Mouse (Mus musculus) urinary bladder, postnatal 10 days (tissue): ENCODE data around the gene Zfp383.
"Not testable (repeated sequence)": the region's sequence is repeated elsewhere in the genome, so short reads cannot be mapped to it uniquely, and the experiment has no call there.

Experiments used
- DNase-seq: peaks from one replicate; pipeline ENCODE4 v3.0.0; 2022; ENCODE audit warnings: low spot score

The Zfp383 gene

GRCm38 (mm10) chr7:29941027-29941426, 33.0 kb downstream of the Zfp383 start:
- DNase-seq: no peak

GRCm38 (mm10) chr7:29942740-29943139, 34.7 kb downstream of the Zfp383 start:
- no peak for DNase-seq

GRCm38 (mm10) chr7:29943720-29944119, 35.7 kb downstream of the Zfp383 start:
- DNase-seq: no peak

GRCm38 (mm10) chr7:29944201-29944600, 36.2 kb downstream of the Zfp383 start:
- no peak for DNase-seq

GRCm38 (mm10) chr7:29953086-29953485, 45.1 kb downstream of the Zfp383 start:
- DNase-seq: no peak

- DNase-seq: peak; percentile 28
Measured at GRCm38 (mm10) chr7:29953513-29954401, 45.7 kb downstream of the Zfp383 start, which contains the start of gene Zfp74. Gene Zfp74, minus strand, starts transcription at chr7:29954089.

- DNase-seq: no peak
Measured at GRCm38 (mm10) chr7:29954731-29955130, 46.7 kb downstream of the Zfp383 start.

GRCm38 (mm10) chr7:29956257-29956656, 48.2 kb downstream of the Zfp383 start:
- DNase-seq: no peak

- DNase-seq: no peak
Measured at GRCm38 (mm10) chr7:29958125-29958724, 50.2 kb downstream of the Zfp383 start.

GRCm38 (mm10) chr7:29959004-29959403, 51.0 kb downstream of the Zfp383 start:
- DNase-seq: no peak

- DNase-seq: not testable (repeated sequence)
Measured at GRCm38 (mm10) chr7:29965115-29965810, 57.2 kb downstream of the Zfp383 start.
